Mouse (Mus musculus) brown adipose tissue, adult 24 weeks (tissue): Measurements from ENCODE around the gene Helt. TPM values are rescaled to one million over a fixed set of nuclear protein-coding genes. Genes with fewer than 3 reads are reported as not detected.
"Not testable (repeated sequence)": the region's sequence is repeated elsewhere in the genome, so short reads cannot be mapped to it uniquely, and the experiment has no call there.

Source experiments
- H3K27ac ChIP-seq: fragments of 200-500 bp; replicated peaks from 2 replicates; pipeline ENCODE4 v1.5.1; 2012; ENCODE audit warnings: low read depth, mild to moderate bottlenecking, low read length
- H3K4me1 ChIP-seq: fragments of 200-500 bp; 2 replicates; pipeline ENCODE4 v1.6.1; 2012; ENCODE audit warnings: low read length, mixed read lengths; ENCODE audit not compliant: control insufficient read depth, insufficient read depth, insufficient read length
- H3K4me3 ChIP-seq: fragments of 200-500 bp; 2 replicates; pipeline ENCODE4 v1.5.1; 2012; ENCODE audit warnings: low read depth, mild to moderate bottlenecking, low read length, moderate library complexity; ENCODE audit not compliant: insufficient read depth
- polyA plus RNA-seq: library from polyadenylated mRNA; stranded (reverse); fragments of >200 nt; gene quantifications from 2 replicates; pipeline ENCODE4 v1.2.4, GENCODE M21; 2012; ENCODE audit not compliant: missing spikeins, insufficient read depth, insufficient read length

Gene Helt
- polyA plus RNA-seq, 1 experiment = not detected

DNA sequence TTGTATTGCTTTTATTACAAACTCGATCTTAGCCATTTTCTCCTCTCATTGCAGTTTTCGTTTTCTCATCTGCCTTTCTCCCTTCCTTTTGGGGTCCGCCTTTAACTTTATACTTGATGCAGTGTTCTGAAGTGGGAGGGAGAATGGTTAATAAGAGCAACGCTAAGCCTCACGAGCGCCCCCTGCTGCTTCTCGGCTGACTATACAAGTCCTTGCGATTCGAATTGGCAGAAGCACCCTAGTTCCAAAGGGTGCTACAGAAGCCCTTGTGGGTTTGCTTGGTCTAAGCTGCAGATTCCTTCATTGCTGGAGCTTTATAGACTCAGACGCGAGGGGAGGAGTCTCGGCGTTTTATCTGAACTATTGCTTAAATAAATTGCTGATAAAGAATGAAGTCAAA is 12.9 kb downstream of the Helt start:
- H3K4me1 ChIP-seq = no peaks in the 10 kb centered on the region
- no peak overlapping the region for H3K27ac ChIP-seq
- no peak overlapping the region for H3K4me3 ChIP-seq

DNA sequence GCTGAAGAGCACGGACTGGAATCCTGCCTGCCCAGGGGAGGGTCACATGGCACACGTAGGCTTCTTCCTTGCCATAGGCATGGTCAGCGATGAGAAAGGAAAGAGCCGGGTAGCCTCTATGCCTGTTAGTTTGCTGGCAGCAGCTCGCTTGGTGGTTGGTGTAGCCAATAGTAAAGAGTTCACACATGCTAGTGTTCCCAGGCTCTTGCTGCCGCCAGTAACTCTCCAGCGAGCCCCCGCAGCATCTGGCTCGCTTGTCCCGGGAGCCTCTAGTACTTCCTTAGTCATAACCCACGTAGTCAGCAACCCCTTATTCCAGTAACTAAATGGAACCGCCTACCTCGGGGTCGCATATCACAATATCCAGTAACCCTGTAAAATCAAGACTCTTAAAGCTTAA is 17.5 kb downstream of the Helt start:
- no peak overlapping the region for H3K4me3 ChIP-seq
- H3K27ac ChIP-seq = no peak overlapping the region
- no peaks in the 10 kb centered on the region for H3K4me1 ChIP-seq

DNA sequence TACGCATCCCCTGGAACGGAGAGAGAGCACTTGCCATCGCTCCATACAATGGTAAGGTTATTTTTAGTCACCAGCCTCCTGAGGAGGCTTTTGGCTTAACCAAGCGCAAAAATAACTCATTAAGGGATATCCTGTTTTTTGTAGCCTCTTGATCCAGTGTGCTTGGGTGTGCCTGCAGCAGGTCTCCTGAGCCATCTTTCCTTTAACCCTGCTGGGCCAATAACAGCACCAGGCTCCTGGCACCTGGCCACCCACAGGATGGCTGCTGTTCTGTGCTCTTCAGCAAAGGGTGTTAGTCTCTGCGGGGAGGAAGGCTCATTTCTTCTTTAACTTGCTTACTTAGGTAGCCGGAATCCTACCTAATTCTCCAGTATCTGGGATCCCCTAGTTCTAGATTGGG is 23.7 kb downstream of the Helt start:
- H3K4me3 ChIP-seq = no peak overlapping the region
- no peak overlapping the region for H3K27ac ChIP-seq
- no peaks in the 10 kb centered on the region for H3K4me1 ChIP-seq

DNA sequence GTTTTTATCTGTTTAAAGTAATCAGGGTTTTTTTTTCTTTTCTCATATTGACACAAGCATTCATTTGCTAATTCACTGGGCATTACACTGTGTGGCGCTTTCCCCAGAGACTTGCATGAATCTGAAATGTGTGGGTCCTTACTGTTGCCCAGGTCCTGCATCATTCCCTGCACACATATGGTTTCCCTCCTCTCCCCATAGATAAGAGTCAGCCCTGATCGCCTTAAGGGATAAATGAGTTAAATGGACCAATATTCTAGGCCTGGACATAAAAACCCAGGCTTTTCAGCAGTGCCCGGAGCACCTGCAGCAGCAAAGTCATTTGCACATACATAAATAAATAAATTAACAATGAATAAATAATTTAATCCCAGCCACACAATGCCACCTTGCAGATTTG is 24.3 kb downstream of the Helt start:
- Histone ChIP-seq H3K4me3 (no peak overlapping the region), H3K27ac (no peak overlapping the region), H3K4me1 (no peaks in the 10 kb centered on the region)

GRCm38 (mm10) chr8:46266801-46267200 is 27.7 kb downstream of the Helt start:
- Histone ChIP-seq H3K4me3 (no peak overlapping the region), H3K27ac (no peak overlapping the region), H3K4me1 (no peaks in the 10 kb centered on the region)

DNA sequence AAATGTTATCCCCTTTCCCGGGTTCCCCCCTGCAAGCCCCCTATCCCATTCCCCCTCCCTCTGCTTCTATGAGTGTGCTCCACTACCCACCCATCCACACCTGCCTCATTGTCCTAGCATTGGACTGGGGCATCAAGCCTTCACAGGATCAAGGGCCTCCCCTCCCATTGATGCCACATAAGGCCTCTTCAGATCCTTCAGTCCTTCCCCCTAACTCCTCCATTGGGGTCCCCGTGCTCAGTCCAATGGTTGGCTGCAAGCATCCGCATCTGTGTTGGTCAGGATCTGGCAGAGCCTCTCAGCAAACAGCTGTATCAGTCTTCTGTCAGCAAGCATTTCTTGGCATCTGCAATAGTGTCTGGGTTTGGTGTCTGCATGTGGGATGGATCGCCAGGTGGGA is 30.3 kb downstream of the Helt start:
- not testable (repeated sequence) for H3K4me3 ChIP-seq, H3K4me1 ChIP-seq, H3K27ac ChIP-seq

DNA sequence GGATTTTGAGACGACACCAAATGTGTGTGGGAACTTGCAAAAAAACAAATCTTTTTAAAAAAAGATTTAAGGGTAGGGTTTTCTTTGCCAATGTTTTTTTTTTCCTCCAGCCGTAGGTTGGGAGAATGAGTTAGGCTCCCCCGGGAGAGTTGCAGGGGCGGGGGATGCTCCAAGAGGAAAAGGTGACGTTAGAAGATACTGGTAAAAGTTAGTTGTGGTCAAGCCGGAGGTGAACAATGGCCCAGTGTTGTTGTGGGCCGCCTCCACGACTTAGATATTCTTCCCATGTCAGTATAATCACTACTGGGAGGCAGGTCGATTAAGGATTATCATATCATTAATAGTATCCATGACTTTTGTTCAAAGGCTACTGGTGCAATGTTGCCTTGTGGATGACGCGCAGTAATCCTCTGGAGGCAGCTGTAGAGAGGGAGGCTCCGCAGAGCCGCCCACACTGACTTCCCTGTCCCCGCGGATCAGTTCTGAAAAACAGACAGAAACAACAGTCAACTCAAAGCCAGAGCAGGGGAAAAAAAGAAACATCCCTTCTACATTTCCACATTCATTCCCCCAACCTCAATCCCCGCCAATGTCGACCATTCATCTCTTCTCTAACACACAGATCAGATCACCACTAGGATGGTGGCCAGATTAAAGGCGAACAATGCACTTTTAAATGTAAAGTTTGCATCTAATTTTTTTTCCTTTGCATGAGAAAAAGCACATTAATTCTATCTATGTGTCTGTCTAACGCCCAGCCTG is 36.4 kb downstream of the Helt start:
- no peak overlapping the region for H3K27ac ChIP-seq
- H3K4me1 ChIP-seq = no peaks in the 10 kb centered on the region
- no peak overlapping the region for H3K4me3 ChIP-seq

DNA sequence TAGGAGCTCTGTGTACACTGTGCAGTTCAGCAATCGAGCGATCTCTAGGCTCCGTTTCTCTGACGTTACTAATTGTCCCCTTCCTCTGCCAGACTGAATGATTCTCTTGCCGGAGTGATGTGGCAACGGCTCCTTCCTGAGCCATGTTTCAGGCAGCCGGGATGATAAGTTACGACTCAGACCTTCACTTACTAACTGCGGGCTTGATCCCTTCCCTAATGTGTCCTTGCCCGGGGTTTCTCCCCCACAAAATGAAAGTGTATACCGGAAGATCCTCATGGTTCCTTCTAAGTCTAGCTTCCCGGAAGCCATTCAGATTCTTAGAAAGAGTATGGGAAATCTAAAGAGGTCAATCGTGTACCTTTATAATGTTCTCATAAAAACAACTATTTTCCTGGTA is 42.0 kb downstream of the Helt start:
- Histone ChIP-seq H3K27ac (no peak overlapping the region), H3K4me1 (no peaks in the 10 kb centered on the region), H3K4me3 (no peak overlapping the region)

DNA sequence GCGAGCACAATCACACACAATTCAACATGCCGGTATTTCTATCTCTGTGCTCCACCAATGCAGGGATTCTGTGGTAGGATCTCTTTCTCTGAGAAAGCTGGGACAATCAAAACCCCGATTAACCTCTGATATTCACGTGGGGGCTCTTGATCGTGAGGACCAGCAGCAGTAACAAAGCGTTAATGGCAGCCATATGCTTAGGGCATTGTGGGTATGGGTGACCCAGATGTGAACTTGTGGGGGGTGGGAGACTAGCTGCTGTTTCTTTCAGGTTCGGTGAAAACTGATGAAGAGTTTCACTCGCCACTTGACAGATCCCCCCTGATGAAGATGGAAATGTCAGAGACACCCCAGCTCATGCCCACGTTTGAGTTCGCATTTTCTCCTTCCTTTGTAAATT is 42.9 kb downstream of the Helt start:
- Histone ChIP-seq H3K27ac (no peak overlapping the region), H3K4me1 (no peaks in the 10 kb centered on the region), H3K4me3 (no peak overlapping the region)

- Histone ChIP-seq H3K4me1 (no peaks in the 10 kb centered on the region), H3K4me3 (no peak overlapping the region), H3K27ac (no peak overlapping the region)
These were observed 48.1 kb downstream of the Helt start for GRCm38 (mm10) chr8:46246346-46246745.

- no peak overlapping the region for H3K4me3 ChIP-seq
- H3K27ac ChIP-seq = no peak overlapping the region
- no peaks in the 10 kb centered on the region for H3K4me1 ChIP-seq
These were observed 51.5 kb downstream of the Helt start for GRCm38 (mm10) chr8:46242946-46243345.

Other genes with a start within 250 kb of the Helt start
- gene Cfap97, start 142.9 kb downstream of the Helt start, polyA plus RNA-seq = 6.7 and 9.0 TPM in 2 replicates
- gene Snx25, start 142.5 kb downstream of the Helt start, polyA plus RNA-seq = 9.2 and 14.3 TPM in 2 replicates
- gene Slc25a4, start 83.4 kb downstream of the Helt start, polyA plus RNA-seq = 451 and 574 TPM in 2 replicates
- 734 and 1,073 TPM in 2 replicates for gene Acsl1, start 176.4 kb upstream of the Helt start, polyA plus RNA-seq